Mouse (Mus musculus) CH12.LX (cell line): ENCODE data around the gene Pop7. TPM values are rescaled to one million over a fixed set of nuclear protein-coding genes. Genes with fewer than 3 reads are reported as not detected.

Experiments used
- DNase-seq: peaks from one replicate; pipeline ENCODE4 v3.0.0-alpha.2; 2013; ENCODE audit errors: extremely low read depth
- H3K27ac ChIP-seq: 2 replicates; pipeline ENCODE4 v1.5.1; 2012; ENCODE audit warnings: low read depth, mild to moderate bottlenecking, control low read depth, moderate library complexity; ENCODE audit not compliant: insufficient read depth
- H3K27me3 ChIP-seq: replicated peaks from 2 replicates; pipeline ENCODE3; 2012; ENCODE audit warnings: inconsistent platforms
- H3K36me3 ChIP-seq, 2 experiments: replicated peaks in 1 of 2; 2 replicates each; pipeline versions ENCODE3 to v1.6.1; 2012; ENCODE audit warnings: inconsistent platforms in 1 of 2, low read length in 1 of 2, mild to moderate bottlenecking in 1 of 2, mixed read lengths in 1 of 2, moderate library complexity in 1 of 2; ENCODE audit not compliant: control insufficient read depth in 1 of 2, insufficient read depth in 1 of 2
- H3K4me1 ChIP-seq, 2 experiments: 2 replicates each; pipeline ENCODE4 v1.6.1; 2012; ENCODE audit warnings: inconsistent platforms in 1 of 2, moderate library complexity in 1 of 2; ENCODE audit not compliant: insufficient read depth in 2 of 2, control insufficient read depth in 1 of 2
- H3K4me2 ChIP-seq: 2 replicates; pipeline ENCODE4 v1.6.1; 2012; ENCODE audit warnings: low read depth, mild to moderate bottlenecking, control low read depth; ENCODE audit not compliant: poor library complexity, insufficient read depth, severe bottlenecking
- H3K4me3 ChIP-seq, 3 experiments: fragments of 150-350 bp in 1 of 3; sonication (generic) in 1 of 3; replicated peaks in 1 of 3; 2 replicates each; pipeline versions ENCODE3 to v1.5.1; 2011 to 2012; ENCODE audit warnings: low read depth in 2 of 3, low read length in 2 of 3, mild to moderate bottlenecking in 2 of 3, moderate library complexity in 2 of 3, control low read depth in 1 of 3, improper control_type of control experiment in 1 of 3, inconsistent platforms in 1 of 3, mixed read lengths in 1 of 3; ENCODE audit not compliant: poor library complexity in 1 of 3
- H3K79me2 ChIP-seq: replicated peaks from 2 replicates; pipeline ENCODE4 v1.6.1; 2012; ENCODE audit warnings: mild to moderate bottlenecking, moderate library complexity; ENCODE audit not compliant: control insufficient read depth, poor library complexity, insufficient read depth, severe bottlenecking; ENCODE audit errors: extremely low read depth
- H3K9ac ChIP-seq: 2 replicates; pipeline ENCODE4 v1.6.1; 2012; ENCODE audit warnings: low read depth, mild to moderate bottlenecking, control low read depth, moderate library complexity; ENCODE audit not compliant: insufficient read depth
- H3K9me3 ChIP-seq: replicated peaks from 2 replicates; pipeline ENCODE3; 2012; ENCODE audit warnings: low read length, inconsistent platforms, mixed read lengths
- CHD2 ChIP-seq: IDR thresholded peaks from 2 replicates; pipeline ENCODE4 v1.6.1; 2011; ENCODE audit warnings: low read length, improper control_type of control experiment
- CTCF ChIP-seq, 2 experiments: IDR thresholded peaks in 1 of 2; conservative IDR thresholded peaks in 1 of 2; 2 replicates each; pipeline ENCODE4 v1.5.1; 2011 to 2012; ENCODE audit warnings: low read depth in 2 of 2, low read length in 2 of 2, improper control_type of control experiment in 1 of 2, inconsistent platforms in 1 of 2, mild to moderate bottlenecking in 1 of 2, moderate library complexity in 1 of 2
- E2F4 ChIP-seq: IDR thresholded peaks from 2 replicates; pipeline ENCODE4 v1.6.1; 2011; ENCODE audit warnings: low read depth, low read length, improper control_type of control experiment; ENCODE audit not compliant: insufficient replicate concordance
- JUN ChIP-seq: IDR thresholded peaks from 2 replicates; pipeline ENCODE4 v1.6.1; 2011; ENCODE audit warnings: low read depth, mild to moderate bottlenecking, low read length, improper control_type of control experiment, moderate library complexity; ENCODE audit not compliant: insufficient read depth
- KAT2A ChIP-seq: IDR thresholded peaks from 2 replicates; pipeline ENCODE4 v1.6.1; 2012; ENCODE audit warnings: low read length, improper control_type of control experiment, inconsistent platforms; ENCODE audit not compliant: insufficient replicate concordance
- MAFK ChIP-seq: IDR thresholded peaks from 2 replicates; pipeline ENCODE4 v1.6.1; 2011; ENCODE audit warnings: low read length, improper control_type of control experiment; ENCODE audit not compliant: insufficient replicate concordance
- MXI1 ChIP-seq: IDR thresholded peaks from 2 replicates; pipeline ENCODE4 v1.6.1; 2011; ENCODE audit warnings: mild to moderate bottlenecking, low read depth, low read length, improper control_type of control experiment
- POLR2AphosphoS2 ChIP-seq: IDR thresholded peaks from 2 replicates; pipeline ENCODE4 v1.6.1; 2011; ENCODE audit warnings: low read depth, low read length, improper control_type of control experiment
- SMC3 ChIP-seq: IDR thresholded peaks from 2 replicates; pipeline ENCODE4 v1.6.1; 2011; ENCODE audit warnings: low read depth, low read length, improper control_type of control experiment
- TBP ChIP-seq: conservative IDR thresholded peaks from 2 replicates; pipeline ENCODE4 v1.6.1; 2011; ENCODE audit warnings: low read depth, low read length, improper control_type of control experiment
- TCF12 ChIP-seq: IDR thresholded peaks from 2 replicates; pipeline ENCODE4 v1.6.1; 2014; ENCODE audit warnings: low read depth, mild to moderate bottlenecking, inconsistent platforms, low read length, improper control_type of control experiment
- UBTF ChIP-seq: IDR thresholded peaks from 2 replicates; pipeline ENCODE4 v1.6.1; 2012; ENCODE audit warnings: low read depth, mild to moderate bottlenecking, inconsistent platforms, low read length, improper control_type of control experiment, moderate library complexity
- dilution Hi-C: fragments of 300-500 bp; cut with MboI; formaldehyde crosslinking; loops from 2 replicates; pipeline ENCODE4 v1.14.3; 2020; ENCODE audit warnings: low sequenced_read_pairs; ENCODE audit not compliant: extremely low pct_unique_long_range_greater_than_20kb, extremely low pct_ligation_motif_present
- in situ Hi-C: fragments of 300-500 bp; cut with MboI; formaldehyde crosslinking; loops from 3 replicates; pipeline ENCODE4 v1.14.3; 2019; ENCODE audit warnings: low sequenced_read_pairs, low pct_ligation_motif_present, low pct_unique_long_range_greater_than_20kb, mixed read lengths
- polyA plus RNA-seq: library from polyadenylated mRNA; unstranded; fragments of >175 nt; gene quantifications from 2 replicates; pipeline ENCODE4 v1.2.1, GENCODE M21; 2012; ENCODE audit warnings: low read depth; ENCODE audit not compliant: insufficient read length
- total RNA-seq, 2 experiments: library from RNA; depleted of rRNA; stranded (reverse); fragments of 300-350 nt in 1 of 2; fragments of >200 nt in 1 of 2; gene quantifications; 2 replicates each; pipeline ENCODE4 v1.2.3; 2012 to 2014

Pop7 gene
- total and polyA plus RNA-seq, 3 experiments = 35.0 to 44.2 (median 38.5) TPM

DNA sequence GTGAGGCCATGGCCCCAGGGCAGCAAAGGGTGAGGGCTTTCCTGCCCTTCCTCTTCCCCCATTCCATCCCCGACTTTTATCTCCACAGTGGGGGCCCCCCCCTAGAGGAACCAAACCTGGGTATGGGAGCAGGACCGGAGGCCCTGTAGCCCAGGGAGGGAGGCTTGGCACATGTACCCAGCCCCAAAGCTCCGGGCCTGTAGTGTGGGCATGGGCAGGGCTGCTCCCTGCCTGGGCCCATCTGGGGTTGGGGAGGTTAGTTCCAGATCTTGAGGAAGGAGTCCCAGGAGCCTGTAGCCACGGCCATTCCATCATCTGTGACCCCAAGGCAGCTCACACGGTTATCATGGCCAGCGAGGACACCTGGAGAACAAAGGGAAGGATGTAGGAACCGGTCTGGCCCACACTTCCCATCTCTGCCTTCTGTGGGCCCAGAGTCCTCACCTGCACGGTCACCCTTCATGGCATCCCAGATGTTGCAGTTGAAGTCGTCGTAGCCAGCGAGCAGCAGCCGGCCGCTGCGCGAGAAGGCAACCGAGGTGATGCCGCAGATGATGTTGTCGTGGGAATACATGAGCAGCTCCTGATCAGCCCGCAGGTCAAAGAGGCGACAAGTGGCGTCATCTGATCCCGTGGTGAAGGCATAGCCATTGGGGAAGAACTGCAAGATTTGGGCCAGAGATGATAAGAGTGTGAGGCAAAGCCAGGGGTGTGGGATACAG, 26.1 kb upstream of the Pop7 start:
- Histone ChIP-seq H3K36me3 (peaks cover 59 to 70% of the 10 kb centered on the region in 2 experiments), H3K9ac (no peak overlapping the region), H3K4me1 (peaks cover 3 to 33% of the 10 kb centered on the region in 2 experiments; a peak in 2 of 4 replicates), H3K79me2 (peaks cover 29% of the 10 kb centered on the region), H3K4me2 (no peak overlapping the region), H3K9me3 (no peaks in the 10 kb centered on the region), H3K4me3 (no peak overlapping the region), H3K27ac (no peak overlapping the region), H3K27me3 (no peaks in the 10 kb centered on the region)
- dilution Hi-C loops = no loop called here
- TF ChIP-seq POLR2AphosphoS2 (0 out of 2 replicates have a peak, but pooled peaks have one; percentile 35), SMC3 (no peak), CTCF (conservative IDR thresholded peaks at IDR 0.05 in 1 of 2, IDR thresholded peaks at IDR 0.05 in 1 of 2; ENCODE audit: low read depth in 2 of 2, low read length in 2 of 2) (no peak)
- no peak for DNase-seq
- in situ Hi-C loops = no loop called here

DNA sequence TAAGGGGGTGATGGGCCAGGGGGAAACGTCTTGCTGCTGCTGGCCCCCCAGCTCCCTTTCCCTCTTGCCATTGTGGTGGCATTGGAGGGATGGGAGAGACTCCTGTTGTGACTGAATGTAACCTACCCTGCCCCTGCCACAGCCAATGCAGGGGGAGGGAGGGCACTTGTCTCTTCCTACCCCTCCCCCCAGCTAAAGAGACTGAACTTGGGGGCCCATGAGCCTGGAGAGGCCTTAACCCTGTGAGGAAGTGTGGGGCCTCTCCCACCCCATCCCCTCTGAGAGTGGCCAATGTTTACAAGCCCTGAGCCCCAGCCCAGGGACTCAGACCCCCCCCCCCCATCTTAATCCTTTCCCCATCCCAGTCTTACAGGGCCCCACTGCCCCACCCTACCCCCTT, 25.1 kb upstream of the Pop7 start:
- H3K79me2 ChIP-seq = peaks cover 25% of the 10 kb centered on the region
- DNase-seq = no peak
- in situ Hi-C loops = no loop called here
- no peaks in the 10 kb centered on the region for H3K9me3 ChIP-seq
- no peak overlapping the region for H3K9ac ChIP-seq
- H3K27me3 ChIP-seq = no peaks in the 10 kb centered on the region
- no peak overlapping the region for H3K4me2 ChIP-seq
- no peak overlapping the region for H3K27ac ChIP-seq
- dilution Hi-C loops = no loop called here
- no peak for TF ChIP-seq TBP
- TF ChIP-seq CHD2 = no peak
- no peak for TF ChIP-seq UBTF
- no peak for TF ChIP-seq E2F4
- TF ChIP-seq KAT2A = no peak
- TF ChIP-seq MAFK = no peak
- no peak for TF ChIP-seq JUN
- TF ChIP-seq TCF12 = no peak
- no peak for TF ChIP-seq CTCF (conservative IDR thresholded peaks at IDR 0.05 in 1 of 2, IDR thresholded peaks at IDR 0.05 in 1 of 2; ENCODE audit: low read depth in 2 of 2, low read length in 2 of 2)
- TF ChIP-seq MXI1 = no peak
- TF ChIP-seq, all 38 proteins: peak for 0
- Histone ChIP-seq H3K4me1 (peaks cover 3 to 36% of the 10 kb centered on the region in 2 experiments; a peak in 2 of 4 replicates), H3K36me3 (peaks cover 69 to 80% of the 10 kb centered on the region in 2 experiments), H3K4me3 (no peak overlapping the region)
